Mouse (Mus musculus) heart, postnatal 0 days (tissue): ENCODE measurements around the gene Stard8. TPM values are rescaled to one million over a fixed set of nuclear protein-coding genes. Genes with fewer than 3 reads are reported as not detected.
"Not testable (repeated sequence)": the region's sequence is repeated elsewhere in the genome, so short reads cannot be mapped to it uniquely, and the experiment has no call there.

ENCODE experiments used
- ATAC-seq: fragments of 200-750 bp; cut with Nextera tagmentation; 2 replicates; pipeline ENCODE4 v1.8.0; 2017; ENCODE audit warnings: low read depth, moderate number of reproducible peaks, moderate library complexity; ENCODE audit not compliant: insufficient read depth
- DNase-seq: peaks from one replicate; pipeline ENCODE4 v3.0.0-alpha.2; 2016; ENCODE audit warnings: low spot score
- H3K27ac ChIP-seq: fragments of 300-500 bp; sonication (generic); 2 replicates; pipeline ENCODE4 v1.5.1; 2014; ENCODE audit warnings: low read depth, mild to moderate bottlenecking
- H3K27me3 ChIP-seq: fragments of 300-500 bp; sonication (generic); 2 replicates; pipeline ENCODE4 v1.6.1; 2014; ENCODE audit warnings: low read length, mixed read lengths; ENCODE audit not compliant: control insufficient read depth, insufficient read depth
- H3K36me3 ChIP-seq: fragments of 300-500 bp; sonication (generic); replicated peaks from 2 replicates; pipeline ENCODE4 v1.6.1; 2014; ENCODE audit warnings: low read length, mixed read lengths; ENCODE audit not compliant: control insufficient read depth, insufficient read depth
- H3K4me1 ChIP-seq: fragments of 300-500 bp; sonication (generic); 2 replicates; pipeline ENCODE4 v1.6.1; 2014; ENCODE audit warnings: antibody characterized with exemption; ENCODE audit not compliant: control insufficient read depth, insufficient read depth
- H3K4me2 ChIP-seq: fragments of 300-500 bp; sonication (generic); 2 replicates; pipeline ENCODE4 v1.6.1; 2014; ENCODE audit warnings: low read depth, mild to moderate bottlenecking, low read length, moderate library complexity
- H3K4me3 ChIP-seq: fragments of 300-500 bp; sonication (generic); 2 replicates; pipeline ENCODE4 v1.5.1; 2014; ENCODE audit warnings: low read depth, low read length
- H3K9ac ChIP-seq: fragments of 300-500 bp; sonication (generic); replicated peaks from 2 replicates; pipeline ENCODE4 v1.6.1; 2014; ENCODE audit warnings: low read depth, low read length, mixed read lengths
- H3K9me3 ChIP-seq: fragments of 300-500 bp; sonication (generic); replicated peaks from 2 replicates; pipeline ENCODE4 v1.6.1; 2016; ENCODE audit warnings: low read length; ENCODE audit not compliant: control insufficient read depth
- CTCF ChIP-seq: IDR thresholded peaks from 2 replicates; pipeline ENCODE4 v1.5.1; 2016; ENCODE audit warnings: antibody characterized with exemption, control low read depth, low read depth
- EP300 ChIP-seq: IDR thresholded peaks from 2 replicates; pipeline ENCODE4 v1.6.1; 2016; ENCODE audit warnings: antibody characterized with exemption, low read depth
- WGBS: fragments of 180-500 bp; shearing (Covaris S2); extraction: QIAGEN DNeasy Blood & Tissue Kit; methylation state at CpG from one replicate; pipeline ENCODE4 v1.1.7; 2014; 5-methylcytosine and 5-hydroxymethylcytosine counted together
- polyA plus RNA-seq: library from polyadenylated mRNA; unstranded; fragments of >200 nt; fragmentation: Nextera tagmentation; extraction: Ambion mirVana; gene quantifications from 2 replicates; pipeline ENCODE4 v1.2.1, GENCODE M21; 2015
- total RNA-seq: library from RNA; depleted of rRNA; stranded (reverse); fragments of >200 nt; gene quantifications from 2 replicates; pipeline ENCODE4 v1.2.3, GENCODE M21; 2014; ENCODE audit warnings: low replicate concordance

The Stard8 gene
- total and polyA plus RNA-seq, 2 experiments from 2014 or later: 14.5 to 42.0 TPM

GRCm38 (mm10) chrX:99071188-99071587 lies 68.1 kb downstream of the Stard8 start:
- Histone ChIP-seq H3K4me3 (no peak overlapping the region), H3K9me3 (no peaks in the 10 kb centered on the region), H3K4me2 (no peak overlapping the region), H3K27me3 (no peaks in the 10 kb centered on the region), H3K27ac (no peak overlapping the region), H3K36me3 (peaks cover 49% of the 10 kb centered on the region), H3K4me1 (no peaks in the 10 kb centered on the region), H3K9ac (no peak overlapping the region)
- TF ChIP-seq EP300: no peak
- no peak for TF ChIP-seq CTCF
- ATAC-seq (no peak), DNase-seq (no peak)
- WGBS: 93% methylated on average over 7 of the region's 7 CpGs

GRCm38 (mm10) chrX:99072596-99072995 lies 69.5 kb downstream of the Stard8 start:
- Histone ChIP-seq H3K27ac (no peak overlapping the region), H3K4me3 (no peak overlapping the region), H3K9me3 (no peaks in the 10 kb centered on the region), H3K4me1 (no peaks in the 10 kb centered on the region), H3K27me3 (no peaks in the 10 kb centered on the region), H3K36me3 (peaks cover 45% of the 10 kb centered on the region), H3K4me2 (no peak overlapping the region), H3K9ac (no peak overlapping the region)
- WGBS: 93% methylated on average over 13 of the region's 13 CpGs
- DNase-seq (no peak), ATAC-seq (no peak)
- TF ChIP-seq CTCF: no peak
- TF ChIP-seq EP300: no peak

DNA sequence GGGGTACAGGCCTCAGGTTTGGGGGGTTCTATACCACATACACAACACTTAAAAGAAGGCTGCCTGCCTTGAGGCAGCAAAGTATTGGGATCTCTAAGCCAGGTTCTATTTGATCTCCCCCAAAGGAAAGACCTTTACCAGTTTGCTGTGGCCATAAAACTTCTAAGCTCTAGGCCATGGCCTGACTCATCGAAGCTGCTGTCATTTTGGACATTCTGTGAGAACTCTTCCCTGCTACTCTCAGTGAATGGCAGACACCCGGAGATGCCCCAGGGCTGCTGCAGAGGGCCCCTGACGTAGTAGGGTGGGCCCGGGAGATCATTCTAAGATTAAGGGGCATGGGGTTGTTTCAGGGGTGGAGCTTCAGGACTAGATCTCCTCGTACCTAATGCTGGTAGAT lies 72.1 kb downstream of the Stard8 start:
- Histone ChIP-seq H3K27ac (no peak overlapping the region), H3K4me2 (no peak overlapping the region), H3K27me3 (no peaks in the 10 kb centered on the region), H3K36me3 (peaks cover 27% of the 10 kb centered on the region), H3K4me1 (no peaks in the 10 kb centered on the region), H3K9ac (no peak overlapping the region), H3K9me3 (no peaks in the 10 kb centered on the region), H3K4me3 (no peak overlapping the region)
- 76% methylated on average over 5 of the region's 5 CpGs for WGBS
- DNase-seq (no peak), ATAC-seq (no peak)
- TF ChIP-seq CTCF: no peak

GRCm38 (mm10) chrX:99076460-99076859 lies 73.4 kb downstream of the Stard8 start:
- no peak overlapping the region for H3K9ac ChIP-seq
- H3K4me2 ChIP-seq: no peak overlapping the region
- no peaks in the 10 kb centered on the region for H3K4me1 ChIP-seq
- no peak overlapping the region for H3K27ac ChIP-seq
- no peak overlapping the region for H3K4me3 ChIP-seq
- peaks cover 21% of the 10 kb centered on the region for H3K36me3 ChIP-seq
- WGBS: 52% methylated on average over 4 of the region's 4 CpGs
- H3K27me3 ChIP-seq: no peaks in the 10 kb centered on the region
- H3K9me3 ChIP-seq: no peaks in the 10 kb centered on the region
- DNase-seq (no peak), ATAC-seq (no peak)
- TF ChIP-seq EP300 (no peak), CTCF (no peak)

DNA sequence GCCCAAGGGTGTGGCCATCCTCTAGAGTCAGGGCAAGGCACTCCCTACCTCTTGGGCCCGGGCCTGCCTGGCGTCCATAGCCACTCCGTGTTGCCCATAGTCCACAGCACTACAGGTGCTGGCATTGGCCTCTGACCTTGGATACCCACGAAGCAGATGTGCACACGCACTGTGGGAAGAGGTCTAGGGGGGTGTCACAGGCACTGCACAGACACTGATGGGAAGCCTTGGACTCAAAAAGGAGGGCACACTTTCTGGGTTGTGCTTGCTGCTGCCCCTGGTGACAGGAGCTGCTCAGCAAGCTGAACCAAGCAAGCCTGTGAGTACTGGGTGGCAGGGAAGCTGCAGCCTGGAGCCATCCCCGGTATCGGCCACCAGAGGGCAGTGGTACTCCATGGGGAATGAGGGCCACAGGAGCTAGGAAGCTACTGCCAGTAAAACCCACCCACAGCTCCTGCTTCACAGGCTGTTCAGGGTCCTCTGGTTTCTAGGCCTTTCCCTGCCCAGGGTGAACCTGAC lies 75.4 kb downstream of the Stard8 start:
- not testable (repeated sequence) for H3K36me3 ChIP-seq, H3K9ac ChIP-seq, H3K9me3 ChIP-seq, H3K4me2 ChIP-seq, H3K27ac ChIP-seq, H3K4me1 ChIP-seq, DNase-seq, H3K27me3 ChIP-seq, H3K4me3 ChIP-seq
- ATAC-seq: peak; percentile 82
- 77% methylated on average over 5 of the region's 7 CpGs for WGBS

GRCm38 (mm10) chrX:99092704-99093103 lies 89.7 kb downstream of the Stard8 start:
- ATAC-seq (no peak), DNase-seq (no peak)
- Histone ChIP-seq H3K36me3 (no peaks in the 10 kb centered on the region), H3K4me2 (no peak overlapping the region), H3K9me3 (no peaks in the 10 kb centered on the region), H3K4me3 (no peak overlapping the region), H3K27me3 (no peaks in the 10 kb centered on the region), H3K9ac (no peak overlapping the region), H3K27ac (no peak overlapping the region), H3K4me1 (no peaks in the 10 kb centered on the region)
- 62% methylated on average over 2 of the region's 2 CpGs for WGBS
- no peak for TF ChIP-seq EP300
- no peak for TF ChIP-seq CTCF

DNA sequence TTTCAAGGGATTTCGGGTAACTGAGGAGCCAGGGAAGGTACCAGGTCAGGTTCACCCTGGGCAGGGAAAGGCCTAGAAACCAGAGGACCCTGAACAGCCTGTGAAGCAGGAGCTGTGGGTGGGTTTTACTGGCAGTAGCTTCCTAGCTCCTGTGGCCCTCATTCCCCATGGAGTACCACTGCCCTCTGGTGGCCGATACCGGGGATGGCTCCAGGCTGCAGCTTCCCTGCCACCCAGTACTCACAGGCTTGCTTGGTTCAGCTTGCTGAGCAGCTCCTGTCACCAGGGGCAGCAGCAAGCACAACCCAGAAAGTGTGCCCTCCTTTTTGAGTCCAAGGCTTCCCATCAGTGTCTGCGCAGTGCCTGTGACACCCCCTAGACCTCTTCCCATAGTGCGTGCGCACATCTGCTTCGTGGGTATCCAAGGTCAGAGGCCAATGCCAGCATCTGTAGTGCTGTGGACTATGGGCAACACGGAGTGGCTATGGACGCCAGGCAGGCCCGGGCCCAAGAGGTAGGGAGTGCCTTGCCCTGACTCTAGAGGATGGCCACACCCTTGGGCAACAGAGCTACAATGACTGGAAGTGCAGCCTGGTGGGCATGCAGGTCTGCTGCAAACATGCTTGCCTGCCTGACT lies 108.2 kb downstream of the Stard8 start:
- peak; percentile 84 for ATAC-seq
- WGBS: 79% methylated on average over 4 of the region's 10 CpGs
- H3K9me3 ChIP-seq, H3K9ac ChIP-seq, H3K4me2 ChIP-seq, H3K27ac ChIP-seq, H3K4me1 ChIP-seq, H3K4me3 ChIP-seq, DNase-seq, H3K36me3 ChIP-seq, H3K27me3 ChIP-seq: not testable (repeated sequence)
